Mouse (Mus musculus): ENCODE measurements at regions not wholly inside any gene's neighbourhood (a gene's known extent, or its start where the extent isn't known, plus 50 kb on each side); places are given as distances from the start of the nearest gene placed in this dataset.
"Not testable (repeated sequence)": the region's sequence is repeated elsewhere in the genome, so short reads cannot be mapped to it uniquely, and the experiment has no call there.

DNA sequence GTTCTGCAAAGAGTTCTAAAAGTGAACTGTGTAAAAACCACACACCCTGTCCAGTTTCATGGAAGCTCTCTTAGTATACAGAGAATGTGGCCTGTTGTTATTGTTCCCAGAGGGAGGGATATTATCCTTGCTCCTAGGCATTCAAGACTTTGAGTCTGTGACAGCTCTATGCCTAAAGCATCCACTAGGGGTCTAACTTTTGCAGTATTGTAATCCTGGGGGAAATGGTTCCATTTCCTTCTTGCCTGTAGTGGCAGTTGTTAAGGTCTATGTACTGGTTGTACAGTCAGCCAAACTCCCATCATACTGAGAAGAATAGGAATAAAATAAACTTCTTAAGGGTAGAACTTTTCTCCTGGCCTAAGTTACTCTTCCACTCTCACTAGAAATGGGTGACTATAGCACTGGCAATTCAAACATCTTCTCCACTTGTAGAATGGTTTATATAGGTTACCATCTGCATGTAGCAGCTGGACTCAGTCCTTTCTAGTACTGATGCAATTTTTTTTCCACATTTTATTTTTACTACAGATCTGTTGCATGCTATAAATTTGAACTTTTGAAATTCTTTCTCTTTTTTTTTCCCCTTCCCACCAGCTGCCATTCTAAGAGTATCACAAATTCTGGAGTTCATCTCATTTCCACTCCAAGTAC is 51.4 kb upstream of the Dpt start:
- DNase-seq (ENCODE audit: extremely low read depth, low read depth, low spot score) = no peak

DNA sequence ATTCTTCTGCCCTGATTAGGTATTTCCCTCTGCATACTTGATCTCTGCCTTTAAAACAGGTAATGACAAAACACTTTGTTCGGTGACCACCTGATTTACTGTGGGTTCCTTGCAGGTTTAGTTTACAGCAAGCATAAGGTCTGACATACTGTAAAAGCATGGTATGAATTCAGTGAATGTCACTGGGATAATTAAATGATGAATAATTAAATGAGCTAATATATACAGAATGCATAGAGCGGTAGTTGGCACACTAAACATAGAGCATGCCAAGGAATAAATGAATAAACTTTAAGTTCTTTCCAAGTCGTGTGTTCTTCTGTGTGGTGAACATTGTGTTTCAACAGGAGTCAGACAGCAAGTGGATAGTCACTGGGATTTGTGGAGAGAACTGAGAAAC is 51.9 kb upstream of the Dpt start:
- no peak for DNase-seq (ENCODE audit: extremely low read depth, low read depth, low spot score)

DNA sequence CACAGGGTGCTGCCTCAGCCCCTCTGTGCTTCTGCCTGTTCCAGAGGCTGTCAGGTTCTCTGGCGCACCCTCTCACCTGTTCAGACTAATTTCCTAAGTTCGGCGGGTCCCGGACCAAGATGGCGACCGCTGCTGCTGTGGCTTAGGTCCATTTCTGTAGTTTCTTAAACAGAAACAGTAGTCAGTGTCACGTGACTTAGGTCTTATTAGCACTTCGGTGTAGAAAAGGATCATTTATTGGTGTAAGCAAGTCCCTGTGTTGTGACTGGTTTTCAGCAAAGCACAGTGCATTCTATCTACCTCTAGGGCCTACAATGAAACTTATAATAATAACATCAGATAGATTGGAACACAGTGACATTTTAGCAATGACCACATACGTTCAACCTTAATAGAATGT is 53.5 kb upstream of the Dpt start:
- DNase-seq (ENCODE audit: extremely low read depth, low read depth, low spot score) = not testable (repeated sequence)

DNA sequence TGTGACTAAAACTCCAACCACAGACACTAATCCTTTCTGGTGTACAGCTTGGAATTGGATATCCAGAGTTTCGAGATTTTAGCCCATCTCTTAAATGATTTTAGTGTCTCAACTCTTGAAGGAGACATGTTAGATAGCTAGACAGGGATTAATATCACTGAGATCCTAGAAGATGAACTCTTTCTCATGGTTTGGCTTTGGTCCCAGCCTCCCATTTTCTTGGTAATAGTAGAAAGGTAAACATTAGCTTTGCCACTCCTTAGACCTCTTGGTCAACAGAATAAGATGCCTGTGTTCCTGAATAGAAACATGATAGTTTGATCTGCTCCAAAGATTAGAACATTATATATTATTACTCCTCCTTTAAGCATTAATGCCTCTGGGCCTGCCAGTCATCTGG is 60.8 kb upstream of the Dpt start:
- no peak for DNase-seq (ENCODE audit: extremely low read depth, low read depth, low spot score)

DNA sequence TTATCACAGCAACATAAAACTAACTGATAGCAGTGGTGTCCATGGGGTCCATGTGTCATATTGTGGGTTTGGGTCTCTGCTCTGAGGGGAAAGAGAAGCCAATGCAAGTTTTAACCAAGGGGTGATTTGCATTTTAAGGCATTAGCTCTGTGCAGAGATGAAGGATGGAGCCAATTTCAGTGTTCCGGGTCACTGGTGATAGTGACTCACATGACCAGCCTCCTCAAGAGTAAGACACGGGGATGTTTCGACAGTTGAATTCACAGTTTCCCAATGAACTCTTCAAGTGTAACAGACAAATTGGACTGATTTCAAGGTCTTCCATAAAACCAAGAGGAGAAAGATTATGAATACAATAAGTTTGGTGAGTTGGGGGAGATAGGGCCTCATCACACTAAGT is 62.7 kb upstream of the Dpt start:
- DNase-seq (ENCODE audit: extremely low read depth, low read depth, low spot score) = no peak

DNA sequence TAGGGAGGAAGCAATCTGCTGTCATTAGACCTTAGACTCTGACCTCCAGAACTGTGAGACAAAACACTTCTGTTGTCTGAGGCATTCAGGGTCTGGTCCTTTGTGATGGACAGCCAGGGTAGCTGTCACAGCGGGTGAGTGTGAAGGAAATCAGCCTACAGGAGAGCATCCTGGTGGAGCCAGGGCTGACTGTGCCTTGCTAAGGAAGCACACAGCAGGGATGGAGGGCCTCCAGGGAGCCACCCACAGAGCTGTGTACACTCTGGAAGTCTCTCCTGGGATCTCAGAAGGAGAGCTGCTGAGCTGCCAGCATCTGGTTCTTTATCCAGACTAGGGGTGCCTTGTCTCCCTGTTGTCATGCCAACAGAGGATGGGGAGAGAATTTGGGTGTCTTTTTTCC is 74.4 kb upstream of the Dpt start:
- DNase-seq (ENCODE audit: extremely low read depth, low read depth, low spot score) = no peak

DNA sequence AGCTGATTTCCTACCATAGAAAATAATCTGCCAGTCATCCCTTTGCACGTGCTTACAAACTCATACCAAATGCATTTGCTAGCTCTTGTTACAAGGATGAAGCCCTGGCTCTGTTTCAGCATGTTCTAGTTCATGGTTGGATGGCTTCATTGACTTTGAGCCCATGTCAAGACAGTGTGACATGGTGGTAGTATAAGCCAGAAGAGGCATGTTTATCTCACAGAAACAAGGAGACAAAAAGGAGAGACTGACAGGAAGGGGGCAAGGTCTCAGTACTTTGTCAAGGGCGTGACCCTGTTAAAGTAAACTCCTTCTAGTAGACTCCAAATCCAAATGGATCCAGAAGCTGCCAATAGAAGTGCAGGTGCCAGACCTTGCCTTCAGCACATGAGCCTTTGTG is 81.5 kb upstream of the Dpt start:
- DNase-seq (ENCODE audit: extremely low read depth, low read depth, low spot score) = no peak

DNA sequence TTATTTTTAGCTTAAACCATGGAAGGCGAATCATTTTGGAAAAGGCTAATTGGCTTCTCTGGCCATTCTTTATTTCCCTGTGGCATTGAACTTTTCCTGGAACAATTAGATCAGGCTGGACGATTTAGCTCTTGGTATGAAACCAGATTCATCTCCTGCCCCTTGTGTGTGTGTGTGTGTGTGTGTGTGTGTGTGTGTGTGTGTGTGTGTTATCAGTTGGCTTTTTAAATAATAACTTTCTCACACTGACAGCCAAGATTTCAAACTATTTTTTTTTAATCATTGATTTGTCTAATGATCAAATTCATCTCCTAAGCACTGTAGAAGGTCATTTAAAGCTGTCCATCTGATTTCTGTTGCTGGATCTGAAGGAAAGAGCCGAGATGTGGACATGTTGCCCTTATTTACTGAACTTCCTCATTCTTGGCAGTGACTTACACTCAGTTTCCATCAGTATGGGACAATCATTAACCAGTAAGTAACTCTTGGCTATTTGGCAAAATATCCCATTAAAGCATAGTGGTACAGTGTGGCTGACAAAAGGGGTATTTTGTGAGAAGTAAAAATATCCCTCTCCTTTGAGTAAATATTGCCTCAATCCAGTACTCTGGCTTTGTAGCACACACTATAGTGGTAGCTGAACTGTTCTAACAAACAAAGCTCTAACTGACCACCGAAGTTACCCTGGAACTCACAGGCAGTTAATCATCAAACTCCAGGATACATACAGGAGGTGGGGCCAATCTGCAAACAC is 82.5 kb upstream of the Dpt start:
- no peak for DNase-seq (ENCODE audit: extremely low read depth, low read depth, low spot score)

DNA sequence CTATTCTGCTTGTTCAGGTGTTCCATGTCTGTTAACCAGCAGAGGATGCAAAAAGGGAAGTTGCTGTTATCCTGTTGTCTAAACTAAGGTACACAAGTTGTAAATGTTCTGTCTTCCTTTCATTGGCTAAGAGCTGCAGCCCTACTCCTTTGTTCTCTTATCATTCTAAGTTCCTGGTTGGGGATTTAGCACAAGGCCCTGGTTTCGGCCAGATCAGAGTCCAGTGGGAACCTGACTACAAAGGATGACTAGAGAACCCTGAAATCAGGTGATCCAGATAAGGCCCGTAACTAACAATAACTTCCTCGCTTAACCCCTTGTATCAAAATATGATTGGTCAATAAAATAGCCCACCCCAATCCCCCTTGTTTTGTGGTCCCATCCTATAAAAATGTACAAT is 83.9 kb upstream of the Dpt start:
- no peak for DNase-seq (ENCODE audit: extremely low read depth, low read depth, low spot score)

DNA sequence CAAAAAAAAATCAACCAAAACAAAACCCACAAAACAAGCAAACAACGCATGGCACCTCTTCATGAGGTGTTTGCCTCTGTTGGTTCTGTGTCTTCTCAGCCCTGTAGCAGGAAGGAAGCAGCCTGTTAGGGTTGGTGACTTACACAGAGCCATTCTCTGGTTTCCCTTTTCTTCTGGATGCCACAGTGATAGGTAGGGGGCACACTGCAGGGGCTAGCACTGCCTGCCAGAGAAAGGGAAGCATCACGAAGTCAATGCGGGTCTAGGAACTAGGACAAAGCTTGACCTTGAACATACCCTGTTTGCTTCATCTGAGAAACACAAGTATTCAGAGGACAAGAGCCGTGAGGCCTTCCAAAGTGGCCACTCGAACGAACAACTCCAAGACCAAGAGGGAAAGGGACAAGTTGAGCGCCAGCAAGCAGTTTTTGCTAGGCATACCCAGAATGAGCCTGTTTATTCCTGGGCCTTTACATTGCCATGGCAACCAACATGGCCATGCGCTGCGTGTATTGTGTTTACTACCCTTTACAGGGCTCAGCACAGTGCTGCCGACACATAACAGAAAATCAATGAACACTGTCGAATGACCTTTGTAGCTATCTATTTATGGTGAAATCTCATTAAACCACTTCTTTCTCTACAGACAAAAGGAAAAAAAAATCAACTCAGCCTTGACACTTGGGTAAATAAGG is 91.9 kb upstream of the Dpt start:
- DNase-seq (ENCODE audit: extremely low read depth, low read depth, low spot score) = no peak

DNA sequence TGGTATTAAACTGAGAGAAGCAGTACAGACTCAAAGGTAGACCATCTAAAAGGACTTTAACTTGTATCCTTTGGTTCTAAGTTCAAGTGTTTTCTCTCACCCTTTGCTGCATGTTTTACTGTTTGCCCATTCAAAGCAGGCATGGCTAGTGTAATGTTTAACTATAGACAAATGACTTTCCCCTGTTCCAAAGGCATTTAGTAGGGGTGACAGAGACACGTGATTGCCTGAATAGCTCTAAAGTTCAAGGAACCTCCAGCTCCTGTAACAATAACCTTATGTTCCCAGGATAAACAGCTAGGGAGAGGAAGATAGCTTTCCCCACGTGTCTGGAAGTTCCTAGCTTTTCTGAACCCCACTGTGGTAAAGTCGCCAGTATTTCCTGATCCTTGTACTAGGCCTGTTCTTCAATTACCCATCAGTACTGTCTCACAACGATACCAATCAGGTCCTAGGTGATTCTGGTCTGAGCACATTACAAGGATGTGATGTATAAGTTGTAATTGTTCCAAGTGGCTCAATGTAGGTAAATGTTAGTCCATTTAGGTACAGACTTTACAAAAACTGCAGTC is 92.8 kb upstream of the Dpt start:
- DNase-seq (ENCODE audit: extremely low read depth, low read depth, low spot score) = no peak

DNA sequence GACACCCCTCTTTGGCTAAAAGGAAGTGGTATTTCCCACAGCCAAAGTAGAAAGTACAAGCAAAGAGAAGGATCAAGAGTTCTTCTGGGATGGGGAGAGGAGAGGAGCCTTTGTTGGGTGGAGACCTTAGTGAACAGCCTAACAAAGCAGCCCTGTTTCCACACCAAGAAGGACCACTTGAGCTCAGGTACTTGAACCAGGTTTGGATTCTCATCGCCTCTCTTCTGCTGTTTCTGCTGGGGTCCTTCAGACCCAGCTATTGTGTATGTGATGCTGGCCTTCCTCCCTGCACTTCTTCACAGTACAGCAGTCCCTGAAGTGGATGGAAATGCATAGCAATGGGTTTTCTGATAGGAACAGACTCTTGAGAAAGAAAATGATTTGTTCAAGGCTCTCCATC is 106.4 kb upstream of the Dpt start:
- no peak for DNase-seq (ENCODE audit: extremely low read depth, low read depth, low spot score)

DNA sequence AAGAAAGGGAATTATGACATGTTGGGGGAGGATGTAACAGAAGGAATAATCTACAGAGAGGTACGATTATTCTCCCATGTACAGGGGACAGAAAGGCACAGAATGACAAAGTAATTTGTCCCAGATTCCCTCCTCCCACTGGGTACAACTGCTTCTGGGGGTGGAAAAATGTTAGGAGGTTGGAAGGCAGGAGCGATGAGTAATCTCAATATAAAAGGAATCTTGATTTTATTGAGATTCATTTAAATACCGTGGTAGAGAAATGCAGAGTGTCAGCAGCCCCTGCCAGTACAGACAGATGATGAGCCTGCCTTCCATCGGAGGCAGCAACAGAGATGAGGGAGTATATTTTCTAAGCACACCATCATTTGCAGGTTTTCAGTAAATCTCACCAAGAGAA is 107.1 kb upstream of the Dpt start:
- no peak for DNase-seq (ENCODE audit: extremely low read depth, low read depth, low spot score)

DNA sequence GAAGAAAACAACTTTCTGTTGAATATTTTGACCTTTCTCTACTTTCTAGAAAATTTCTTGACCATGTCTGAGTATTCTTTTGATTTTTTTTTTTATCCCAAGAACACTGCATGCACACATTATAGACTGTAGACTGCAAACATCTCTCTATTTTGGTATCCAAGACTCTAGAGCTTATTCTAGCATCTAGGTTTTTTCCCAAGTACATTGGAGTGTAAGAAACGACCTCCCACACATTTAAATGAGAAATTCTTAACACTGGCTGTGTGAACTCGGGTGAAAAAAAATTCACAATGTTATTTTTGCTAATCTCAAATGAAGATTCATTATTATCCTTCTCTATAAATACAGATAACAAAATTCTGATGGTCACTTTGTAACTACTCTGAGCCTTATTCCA is 112.0 kb upstream of the Dpt start:
- no peak for DNase-seq (ENCODE audit: extremely low read depth, low read depth, low spot score)

DNA sequence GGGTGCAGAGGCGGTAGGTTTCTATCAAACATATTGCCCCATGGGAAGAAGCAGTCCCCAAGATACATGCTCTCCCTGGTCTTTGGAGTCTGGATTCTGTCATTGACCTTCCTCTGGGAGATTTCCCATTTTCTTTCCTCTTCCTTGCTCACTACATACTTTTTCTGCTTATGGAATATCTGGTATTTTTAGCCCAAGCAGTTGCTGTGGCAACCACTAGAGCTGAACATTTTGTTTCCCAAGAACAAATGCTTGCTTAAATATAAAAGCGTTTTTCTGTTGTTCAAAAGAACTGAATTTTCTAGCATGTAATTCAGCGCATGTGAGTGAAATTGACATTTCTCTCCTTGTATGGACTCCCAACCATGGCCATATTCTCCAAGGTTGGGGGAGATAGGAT is 112.7 kb upstream of the Dpt start:
- no peak for DNase-seq (ENCODE audit: extremely low read depth, low read depth, low spot score)

DNA sequence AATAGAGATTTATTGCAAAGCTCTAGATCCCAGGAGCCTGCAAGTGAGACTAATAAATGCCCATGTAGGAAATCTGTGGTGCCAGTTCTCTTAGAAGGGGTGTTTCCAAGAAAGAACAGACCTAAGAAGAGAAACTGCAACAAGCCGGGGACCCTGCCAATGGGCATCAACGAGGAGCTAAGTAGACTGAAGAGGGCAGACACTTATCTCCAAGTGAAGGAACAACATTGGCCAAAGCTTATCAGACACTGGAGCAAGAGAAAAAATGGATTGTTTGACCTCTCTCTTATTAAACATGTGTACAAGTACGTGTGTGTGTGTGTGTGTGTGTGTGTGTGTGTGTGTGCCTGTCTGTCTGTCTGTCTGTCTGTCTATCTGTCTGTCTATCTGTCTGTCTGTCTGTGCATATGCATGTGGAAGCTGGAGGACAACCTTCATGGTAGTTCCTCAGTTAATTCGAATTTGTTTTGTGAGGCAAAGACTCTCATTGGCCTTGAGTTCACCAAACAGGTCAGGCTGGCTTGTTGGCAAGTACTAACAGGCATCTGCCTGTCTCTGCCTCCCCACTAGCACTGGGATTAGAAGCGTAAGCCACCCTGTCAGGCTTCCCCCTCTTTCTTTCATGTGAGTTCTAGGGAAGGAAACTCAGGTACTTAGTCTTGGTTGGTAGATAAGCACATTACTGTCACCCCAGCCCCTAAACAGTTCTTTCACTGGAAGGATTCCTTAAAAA is 113.4 kb upstream of the Dpt start:
- peak; percentile 62 for DNase-seq (ENCODE audit: extremely low read depth, low read depth, low spot score)

DNA sequence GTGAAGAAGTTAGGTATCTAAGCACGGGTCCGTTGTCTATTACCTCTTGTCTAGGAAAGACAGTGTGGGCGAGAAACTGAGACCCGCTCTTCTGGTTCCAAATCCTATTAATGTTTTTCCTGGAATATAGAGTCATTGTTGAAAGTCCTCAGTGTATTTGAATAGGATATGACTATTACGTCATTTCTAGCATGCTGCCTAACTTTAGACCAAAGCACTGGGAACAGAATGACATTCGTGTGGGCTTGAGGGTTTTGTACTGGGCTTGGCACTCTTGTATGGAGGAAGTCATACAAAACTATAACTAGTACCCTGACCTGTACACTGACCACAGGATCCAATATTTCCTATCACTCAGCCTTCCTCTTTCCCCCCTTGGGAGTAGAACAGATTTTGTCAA is 114.0 kb upstream of the Dpt start:
- DNase-seq (ENCODE audit: extremely low read depth, low read depth, low spot score) = peak; percentile 68

DNA sequence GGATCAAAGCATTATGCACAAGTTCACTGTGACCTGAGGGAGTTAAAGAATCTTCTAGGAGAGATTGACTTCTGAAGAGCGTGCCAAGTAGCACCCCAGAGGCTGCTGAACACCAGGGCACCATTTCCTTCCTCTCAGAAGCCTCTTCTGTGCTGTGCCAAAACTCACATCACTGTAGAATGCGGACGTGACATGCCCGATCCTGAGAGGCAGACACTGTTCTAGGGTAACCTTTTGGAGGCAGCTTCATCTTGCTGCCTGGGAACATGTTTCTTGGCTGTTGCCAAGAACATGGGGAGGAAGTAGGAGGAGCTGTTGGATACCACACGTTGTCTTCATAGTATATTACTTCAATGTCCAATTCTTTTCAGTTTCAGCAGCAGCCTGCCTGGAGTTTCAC is 114.9 kb upstream of the Dpt start:
- peak; percentile 81 for DNase-seq (ENCODE audit: extremely low read depth, low read depth, low spot score)

DNA sequence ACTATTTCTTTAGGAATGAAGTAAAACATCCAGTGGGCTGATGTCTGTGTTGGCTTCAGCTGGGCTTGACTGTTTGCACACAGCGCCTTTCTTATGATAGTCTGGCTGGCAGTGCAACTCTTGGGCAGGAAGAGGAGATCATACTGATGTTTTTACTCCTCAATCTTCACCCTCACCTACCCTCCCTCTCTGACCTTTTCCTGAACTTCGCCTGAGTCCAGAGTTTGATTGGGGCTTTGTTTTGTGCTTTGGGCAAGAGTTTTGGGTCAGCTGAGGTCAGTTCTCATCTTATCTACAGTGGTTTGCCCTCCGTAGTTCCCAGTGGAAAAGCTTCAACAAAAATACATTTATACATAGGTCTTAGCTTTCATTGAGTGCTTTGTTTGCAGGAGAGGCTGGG is 118.1 kb upstream of the Dpt start:
- DNase-seq (ENCODE audit: extremely low read depth, low read depth, low spot score) = no peak

DNA sequence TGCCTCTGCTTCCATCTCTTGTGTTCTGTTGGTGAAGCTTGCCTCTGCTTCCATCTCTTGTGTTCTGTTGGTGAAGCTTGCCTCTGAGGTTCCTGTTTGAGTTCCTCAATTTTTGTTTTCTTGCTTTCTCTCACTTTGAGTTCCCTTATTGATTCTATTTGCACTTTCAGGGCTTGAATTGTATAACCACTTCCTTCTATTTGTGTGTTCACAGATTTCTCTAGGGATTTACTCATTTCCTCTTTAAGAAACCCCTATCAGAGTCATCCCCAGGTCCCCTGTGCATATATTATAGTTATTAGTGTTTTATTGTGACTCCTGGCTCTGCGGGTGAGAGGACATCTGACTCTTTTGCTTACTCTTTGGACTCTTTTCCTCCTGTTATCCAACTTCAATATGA is 144.2 kb upstream of the Dpt start:
- DNase-seq (ENCODE audit: extremely low read depth, low read depth, low spot score) = no peak

DNA sequence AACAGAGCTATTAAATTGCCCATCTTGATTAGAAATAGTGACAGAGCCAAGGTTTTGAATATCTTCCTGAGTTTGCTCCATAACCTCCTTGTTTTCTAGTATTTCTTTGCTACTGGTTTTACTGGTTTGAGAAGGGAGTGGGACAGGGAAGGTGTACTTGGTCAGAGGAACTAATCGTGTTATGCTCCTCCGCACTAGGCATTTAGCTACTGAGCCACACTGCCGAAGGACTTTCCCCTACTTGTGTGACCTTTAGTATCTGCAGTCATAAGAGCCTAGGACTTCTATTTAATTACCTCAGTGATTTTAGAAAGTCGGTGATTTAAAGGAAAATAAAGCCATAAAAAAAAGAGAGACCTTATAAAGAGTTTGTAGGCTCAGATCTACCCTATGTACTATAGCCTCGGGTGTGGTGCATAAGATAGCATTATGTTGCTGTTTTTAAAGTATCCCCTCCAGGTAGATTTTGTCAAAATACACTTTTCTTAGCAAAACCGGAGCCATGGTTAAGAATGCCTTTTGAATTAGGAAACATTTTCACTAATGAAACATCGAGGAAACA is 158.5 kb upstream of the Dpt start:
- no peak for DNase-seq (ENCODE audit: extremely low read depth, low read depth, low spot score)
